Mouse (Mus musculus): ENCODE data around the gene Grk5.

- TF ChIP-seq CTCF (IDR thresholded peaks at IDR 0.05; ENCODE audit: low read depth) = no peak
- TF ChIP-seq EP300 (IDR thresholded peaks at IDR 0.05; ENCODE audit: low read depth) = no peak
These were observed 241.5 kb downstream of the Grk5 start for GRCm38 (mm10) chr19:61131096-61131495.
